Mouse (Mus musculus) heart, adult 8-10 months (tissue): ENCODE results near the gene Gpr137b. TPM values are rescaled to one million over a fixed set of nuclear protein-coding genes. Genes with fewer than 3 reads are reported as not detected.
A peak's percentile ranks its signal among the peaks of the same experiment; 100 is the strongest.
"Not testable (repeated sequence)": the region's sequence is repeated elsewhere in the genome, so short reads cannot be mapped to it uniquely, and the experiment has no call there.

Experiments used
- DNase-seq: peaks from one replicate; pipeline ENCODE4 v3.0.0; 2022; ENCODE audit warnings: low spot score
- total RNA-seq, 4 experiments: library from RNA; stranded (reverse); gene quantifications; 2 replicates each; pipeline ENCODE4 v1.2.4; 2022

Gpr137b gene
- total RNA-seq, 4 experiments from 2014 or later = 5.7 to 10.4 (median 6.7) TPM

DNA sequence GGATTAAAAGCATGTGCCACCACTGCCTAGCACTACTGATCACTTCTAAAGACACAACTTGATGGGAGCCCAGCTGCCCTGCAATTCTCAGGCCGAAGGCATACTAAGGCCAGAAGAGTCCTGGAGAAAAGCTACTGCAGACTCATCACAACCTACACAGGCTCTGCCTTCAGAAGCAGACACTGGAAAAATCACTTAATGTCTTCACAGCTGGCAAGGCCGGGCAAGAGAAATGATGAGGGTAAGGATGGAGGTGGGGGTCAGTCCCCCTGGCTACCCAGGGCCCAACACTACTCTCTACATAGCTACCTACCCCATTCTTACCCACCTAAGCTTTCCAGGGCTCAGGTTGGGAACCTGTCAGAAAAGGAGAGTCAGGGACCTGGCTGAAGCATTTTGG, 27.4 kb downstream of the Gpr137b start:
- not testable (repeated sequence) for DNase-seq

DNA sequence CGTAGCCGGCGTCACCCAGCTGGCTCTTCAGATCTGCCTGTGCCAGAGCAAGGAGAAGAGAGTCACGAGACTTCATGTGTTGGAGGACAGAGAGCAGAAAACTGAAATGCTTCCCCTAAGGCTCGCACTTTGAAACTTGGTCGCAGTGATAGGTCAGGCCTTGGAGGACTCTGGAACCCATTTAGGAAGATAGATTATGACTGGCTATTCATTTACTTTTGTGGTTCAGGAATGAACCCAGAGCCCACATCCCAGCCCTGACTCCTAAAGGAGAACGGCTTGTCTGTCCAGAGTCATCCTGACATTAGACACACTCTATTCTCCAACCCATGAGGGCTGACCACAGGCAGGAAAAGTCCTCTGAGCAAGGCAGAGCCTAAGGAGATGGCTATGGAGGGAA, 30.3 kb downstream of the Gpr137b start:
- DNase-seq = not testable (repeated sequence)

DNA sequence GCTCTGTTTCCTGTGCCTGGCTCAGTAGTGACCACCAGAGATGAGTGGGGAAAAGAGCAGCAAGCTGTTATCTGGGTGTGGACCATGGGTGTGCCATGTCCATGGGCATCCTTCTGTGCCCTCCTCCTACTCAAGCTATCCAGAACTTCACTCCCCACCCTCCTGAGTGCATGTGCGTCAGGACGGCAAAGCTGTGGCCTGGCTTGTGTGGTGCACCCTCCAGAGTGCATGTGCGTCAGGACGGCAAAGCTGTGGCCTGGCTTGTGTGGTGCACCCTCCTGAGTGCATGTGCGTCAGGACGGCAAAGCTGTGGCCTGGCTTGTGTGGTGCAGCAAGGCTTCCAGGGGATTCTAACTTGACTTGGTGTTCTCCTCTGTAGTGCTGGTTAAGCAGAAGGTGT, 31.6 kb downstream of the Gpr137b start:
- not testable (repeated sequence) for DNase-seq

DNA sequence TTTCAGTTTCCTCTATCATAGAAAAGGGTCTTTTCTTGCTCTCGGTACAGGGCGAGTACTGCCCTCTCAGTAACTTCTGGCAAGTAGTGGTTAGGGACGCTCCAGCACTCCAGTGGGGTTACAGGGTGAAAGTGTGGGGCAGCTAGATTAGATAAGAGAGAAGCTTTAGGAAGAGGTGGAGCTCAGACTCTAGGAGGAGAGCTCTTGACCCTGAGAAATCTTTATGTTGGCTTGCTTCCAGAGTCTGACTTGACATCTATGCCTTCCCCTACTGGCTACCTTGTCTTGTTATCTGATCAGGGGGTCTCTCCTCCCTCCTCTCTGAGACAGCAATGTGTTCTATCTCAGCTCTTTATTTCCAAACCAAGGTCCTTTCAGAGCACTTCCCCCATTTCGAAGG, 33.8 kb downstream of the Gpr137b start:
- DNase-seq = not testable (repeated sequence)

DNA sequence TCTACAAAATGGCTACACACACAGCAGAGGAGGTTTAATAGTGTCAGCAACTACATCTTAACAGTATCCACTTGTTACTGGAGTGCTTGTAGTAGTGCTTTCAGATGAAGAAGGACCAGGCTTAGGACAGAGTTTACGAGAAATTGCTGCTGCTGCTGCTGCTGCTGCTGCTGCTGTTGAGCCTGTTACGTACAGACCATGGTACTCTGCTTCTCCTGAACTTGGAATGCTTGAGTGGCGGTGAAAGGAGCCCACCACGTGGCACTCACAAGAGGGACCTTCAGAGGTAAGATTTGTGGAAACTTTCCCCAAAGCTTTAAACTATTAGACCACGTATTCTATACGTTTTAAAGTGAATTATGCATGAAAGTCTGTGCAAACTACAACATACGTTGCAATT, 35.2 kb downstream of the Gpr137b start:
- DNase-seq = not testable (repeated sequence)

DNA sequence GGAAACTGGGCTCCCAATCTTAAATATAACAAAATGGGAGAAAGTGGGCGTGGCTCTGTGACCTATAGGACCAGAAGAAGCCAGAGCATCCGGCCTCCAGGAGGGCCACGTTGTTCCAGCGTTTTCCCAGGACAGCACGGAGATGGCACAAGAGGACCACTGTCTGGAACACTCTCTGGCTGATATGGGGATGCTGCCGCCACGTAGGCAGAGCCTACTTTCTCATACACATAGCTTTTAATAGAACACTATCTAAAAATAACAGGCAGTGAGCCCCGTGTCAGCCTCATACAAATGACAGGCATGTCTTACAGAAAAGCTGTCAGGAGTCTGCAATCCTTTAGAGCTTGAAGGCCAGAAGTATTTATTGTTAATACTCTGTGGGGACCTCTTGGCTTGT, 35.7 kb downstream of the Gpr137b start:
- not testable (repeated sequence) for DNase-seq

DNA sequence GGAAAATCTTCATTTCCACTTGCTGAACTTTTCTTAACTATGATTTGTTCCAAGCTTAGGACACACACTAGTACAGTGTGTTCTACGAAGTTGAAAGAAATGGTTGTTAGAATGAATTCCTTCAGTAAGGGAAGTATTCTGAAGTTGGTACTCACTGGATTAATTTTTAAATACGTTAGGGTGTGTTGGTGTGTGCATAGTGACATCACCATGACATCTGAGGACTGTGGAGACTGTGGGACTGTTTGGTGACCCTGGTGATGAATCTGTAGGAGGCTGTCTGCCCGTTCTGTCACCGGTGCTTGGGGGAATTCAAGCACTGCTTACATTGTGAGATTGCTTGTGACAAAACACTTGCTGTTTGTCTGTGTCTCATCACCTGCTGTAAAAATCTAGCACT, 41.7 kb downstream of the Gpr137b start:
- not testable (repeated sequence) for DNase-seq

DNA sequence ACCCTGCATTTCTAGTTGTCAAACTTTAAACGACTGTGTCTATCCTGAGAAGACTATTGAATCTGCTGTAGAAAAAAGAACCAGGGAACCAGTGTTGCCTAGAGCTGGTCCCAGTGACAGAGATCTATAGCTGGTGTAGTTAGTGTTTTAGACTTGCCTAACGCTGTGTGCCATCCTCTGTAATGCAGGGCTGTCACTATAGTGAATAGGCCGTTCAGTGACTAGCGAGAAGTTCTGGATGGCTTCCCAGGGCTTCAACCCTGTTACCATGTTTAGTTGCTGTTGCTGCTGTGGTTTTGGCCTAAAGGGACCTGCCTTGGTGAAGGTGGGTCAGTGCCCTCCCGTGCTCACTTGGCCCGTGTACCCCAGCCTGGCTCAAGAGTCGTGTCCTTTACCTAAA, 43.1 kb downstream of the Gpr137b start:
- not testable (repeated sequence) for DNase-seq

DNA sequence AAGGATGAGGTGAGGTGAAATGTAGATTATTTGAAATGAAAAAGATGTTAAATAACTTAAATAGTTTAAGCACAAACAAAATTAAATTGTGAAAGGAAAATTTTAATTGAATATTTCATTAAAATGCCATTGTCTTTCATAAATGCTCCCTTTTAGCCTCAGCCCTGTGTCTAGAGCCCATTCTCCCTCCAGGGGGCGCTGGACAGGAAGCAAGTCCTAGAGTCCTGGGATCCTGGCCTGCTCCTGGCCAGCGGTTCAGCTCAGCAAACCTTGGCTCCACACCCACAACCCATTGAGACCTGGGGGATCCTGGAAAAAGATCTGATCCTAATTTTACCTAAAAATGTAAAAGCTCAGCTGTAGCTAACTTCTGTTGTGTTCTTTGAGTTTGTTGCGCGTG, 44.5 kb downstream of the Gpr137b start:
- peak; percentile 68 for DNase-seq

DNA sequence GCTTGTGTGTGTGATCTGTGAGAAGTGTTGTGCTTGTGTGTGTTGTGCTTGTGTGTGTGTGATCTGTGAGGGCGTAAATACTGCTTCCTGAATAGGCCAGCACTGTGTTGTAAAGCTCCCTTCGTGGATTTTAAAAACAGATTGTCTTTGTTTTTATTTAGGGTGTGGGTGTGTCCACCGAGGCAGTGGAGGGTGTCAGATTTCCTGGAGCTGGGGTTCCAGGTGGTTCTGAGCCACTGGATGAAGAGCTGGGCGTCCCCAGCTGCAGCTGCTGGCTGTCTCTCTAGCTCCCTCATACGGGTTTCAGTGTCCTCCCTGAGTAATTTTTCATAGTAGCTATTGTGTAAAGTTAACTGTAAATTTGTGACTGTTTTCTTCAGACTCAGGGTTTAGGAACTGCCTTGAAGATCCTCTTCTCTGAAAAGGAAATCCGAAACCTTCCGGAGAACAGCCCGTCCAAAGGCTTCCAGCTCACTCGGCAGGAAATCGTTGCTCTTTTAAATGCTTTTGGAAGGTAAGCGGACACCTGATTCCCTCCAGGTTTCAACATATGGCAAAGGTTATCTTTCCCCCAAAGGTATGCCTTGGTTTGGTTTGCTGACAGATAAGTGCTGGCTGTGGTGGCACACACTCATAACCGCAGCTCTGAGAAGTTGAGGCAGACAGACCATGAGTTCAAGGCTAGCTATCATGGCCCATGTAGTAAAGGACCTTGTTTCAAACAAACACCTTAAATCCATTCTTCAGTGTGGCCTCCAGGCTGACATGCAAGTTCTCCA, 46.0 kb downstream of the Gpr137b start:
- DNase-seq = not testable (repeated sequence)

DNA sequence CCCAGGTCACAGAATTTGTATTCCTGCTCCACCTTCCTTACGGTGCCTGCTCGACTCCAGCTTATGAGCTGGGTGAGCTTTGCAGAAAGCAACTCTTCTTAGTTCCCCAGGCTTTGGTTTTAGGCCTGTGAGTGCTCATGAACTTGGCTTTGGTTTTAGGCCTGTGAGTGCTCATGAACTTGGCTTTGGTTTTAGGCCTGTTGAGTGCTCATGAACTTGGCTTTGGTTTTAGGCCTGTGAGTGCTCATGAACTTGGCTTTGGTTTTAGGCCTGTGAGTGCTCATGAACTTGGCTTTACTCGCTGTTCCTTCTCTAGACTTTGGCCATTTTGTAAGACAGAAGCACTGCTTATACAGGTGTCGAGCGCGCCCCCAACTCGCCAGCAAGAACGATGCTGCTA, 56.5 kb downstream of the Gpr137b start:
- DNase-seq = peak; percentile 20

DNA sequence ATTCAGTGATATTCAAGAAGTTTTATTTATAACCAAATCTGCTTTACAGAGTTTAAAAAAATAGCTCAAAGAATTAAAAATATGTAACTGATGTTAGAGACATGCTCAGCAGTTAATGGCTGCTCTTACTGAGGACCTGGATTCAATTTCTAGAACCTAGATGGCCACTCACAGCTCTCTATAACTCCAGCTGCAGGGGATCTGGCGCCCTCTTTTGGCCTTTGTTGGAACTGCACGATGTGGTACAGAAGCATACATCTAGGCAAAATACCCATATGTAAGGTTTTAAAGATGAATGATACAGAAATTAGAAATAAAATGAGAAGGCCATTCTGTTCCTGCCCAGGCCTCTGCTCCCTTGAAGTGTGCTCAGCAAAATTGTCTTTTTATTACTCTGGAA, 64.9 kb downstream of the Gpr137b start:
- DNase-seq = peak; percentile 46

Other genes with a start within 250 kb of the Gpr137b start
- gene Prl2c5, start 211.3 kb downstream of the Gpr137b start, total RNA-seq = not detected
- 10 to 100 TPM; 37.8 to 51.5 (median 48.6) TPM for gene Nid1, start 43.5 kb upstream of the Gpr137b start, total RNA-seq
- 1 to 10 TPM; 6.1 to 9.4 (median 7.7) TPM for gene Lyst, start 196.4 kb upstream of the Gpr137b start, total RNA-seq